Mouse (Mus musculus) left cerebral cortex, postnatal 10 days (tissue): ENCODE results near the gene Pnliprp1. TPM values are rescaled to one million over a fixed set of nuclear protein-coding genes. Genes with fewer than 3 reads are reported as not detected.

Experiments used
- DNase-seq, 2 experiments: peaks; one replicate each; pipeline ENCODE4 v3.0.0; 2021 to 2022; ENCODE audit warnings: low spot score in 2 of 2, mixed read lengths in 1 of 2; ENCODE audit errors: extremely low spot score in 1 of 2
- intact Hi-C: fragments of 180-260 bp; cut with DNase I; formaldehyde crosslinking; loops from one replicate; pipeline ENCODE4 v1.15.1; 2025
- total RNA-seq, 2 experiments: library from RNA; stranded (reverse); gene quantifications; 2 replicates each; pipeline ENCODE4 v1.2.3; 2021

Pnliprp1 gene
- not detected for total RNA-seq

DNA sequence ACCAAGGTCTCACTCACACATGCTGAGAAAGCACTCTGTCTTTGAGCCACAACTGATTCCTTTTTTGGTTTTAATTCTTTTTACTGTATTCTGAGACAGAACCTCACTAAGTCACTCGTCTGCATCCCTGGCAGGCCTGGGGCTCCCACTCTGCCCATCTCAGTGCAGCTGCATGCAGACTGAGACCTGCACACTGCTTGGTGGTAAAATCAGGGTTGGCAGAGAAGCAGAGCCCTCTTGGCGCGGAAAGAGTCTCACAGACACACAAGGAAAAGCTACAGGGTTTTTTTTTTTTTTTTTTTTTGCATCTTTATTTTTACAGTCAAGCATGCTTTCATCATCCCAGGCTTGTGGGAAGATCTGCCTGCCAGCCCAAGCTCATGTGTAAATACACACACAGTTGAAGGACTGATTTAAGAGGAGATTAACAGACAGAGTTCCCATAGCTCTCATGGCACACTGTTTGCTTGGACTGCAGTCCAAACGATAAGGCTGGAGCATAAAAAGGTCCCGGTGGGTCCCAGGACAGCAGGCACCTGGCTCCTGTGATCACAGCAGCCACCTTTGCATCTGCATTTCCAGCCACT, at the start of gene Pnliprp1:
Gene Pnliprp1, plus strand, starts transcription at position 443 of the 587 bp plus-strand sequence.
- DNase-seq = peak in 1 of 2 experiments; percentile 31
- intact Hi-C loops = no loop called here

DNA sequence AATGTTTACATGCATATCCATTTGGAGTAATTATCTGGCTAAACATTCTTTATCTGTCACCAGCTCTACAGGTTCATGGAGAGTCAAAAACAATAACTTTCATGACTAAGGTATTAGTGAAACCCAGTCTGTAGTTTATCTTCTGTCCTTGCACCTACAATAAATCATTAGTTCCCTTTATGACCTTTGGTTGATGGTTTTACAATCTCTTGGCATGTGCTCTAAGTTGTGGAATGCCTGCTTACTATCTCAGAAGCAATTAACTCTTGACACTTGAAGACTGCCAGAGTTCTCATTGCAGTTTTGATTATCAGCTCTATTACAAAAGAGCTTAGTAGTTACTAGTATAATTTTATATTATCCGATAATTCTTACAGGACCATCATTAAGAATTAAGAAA, 39.8 kb upstream of the Pnliprp1 start:
- no peak for DNase-seq
- intact Hi-C loops = no loop called here

DNA sequence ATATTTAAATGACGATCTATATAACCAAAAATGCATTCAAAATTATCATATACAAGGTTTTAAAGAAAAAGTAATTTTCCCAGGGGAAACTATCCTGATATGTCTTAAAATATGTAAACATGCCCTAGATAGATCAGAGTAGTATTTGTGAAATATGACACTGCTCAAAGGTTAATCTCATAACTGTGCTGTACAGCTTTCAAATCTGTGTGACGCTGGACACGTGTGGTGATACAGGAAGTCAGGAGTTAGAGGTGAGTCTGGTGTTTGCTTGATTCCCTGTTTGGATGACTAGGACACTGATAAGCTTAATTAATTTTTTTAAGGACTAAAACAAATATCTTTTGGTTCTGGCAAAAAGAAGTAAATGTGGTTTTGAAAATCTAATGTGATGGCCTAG, 33.4 kb upstream of the Pnliprp1 start:
- intact Hi-C loops = no loop called here
- no peak for DNase-seq

DNA sequence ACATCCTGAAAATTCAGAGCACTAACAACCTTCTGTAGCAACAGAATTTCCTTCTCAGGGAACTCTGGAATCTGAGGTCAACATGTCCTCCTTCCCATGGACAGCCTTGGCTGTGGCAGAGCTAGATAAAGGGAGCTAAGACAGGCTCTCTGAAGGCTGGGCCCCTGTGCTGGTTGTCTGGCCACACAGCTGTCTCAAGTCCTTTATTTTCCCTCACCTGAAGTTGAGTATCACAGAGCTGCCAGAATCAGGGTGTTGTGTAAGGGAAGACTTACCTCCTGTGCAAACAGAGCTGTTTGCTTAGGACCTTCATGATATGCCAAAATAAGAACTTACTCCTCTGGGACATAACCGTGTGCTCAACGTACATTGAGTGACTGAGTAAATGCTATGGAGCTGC, 32.5 kb upstream of the Pnliprp1 start:
- no peak for DNase-seq
- intact Hi-C loops = no loop called here

DNA sequence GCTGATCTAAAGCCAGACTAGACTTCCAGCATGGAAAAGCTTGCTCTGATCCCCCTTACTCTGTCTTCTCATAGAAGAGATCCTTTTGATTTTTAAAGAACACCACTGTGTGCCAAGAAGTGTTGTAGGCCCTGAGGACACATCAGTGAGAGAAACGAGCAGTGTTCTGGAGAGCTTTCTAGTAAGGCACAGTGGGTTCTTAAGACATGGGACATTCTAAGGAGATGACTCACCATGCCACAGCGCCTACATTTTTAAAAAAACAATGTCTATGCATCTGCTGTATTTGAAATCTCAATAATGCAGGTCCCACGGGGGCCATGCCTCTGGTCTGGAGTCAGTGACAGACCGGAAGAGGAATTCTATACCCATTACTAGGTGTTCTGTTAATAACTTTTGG, 24.1 kb upstream of the Pnliprp1 start:
- DNase-seq = no peak

DNA sequence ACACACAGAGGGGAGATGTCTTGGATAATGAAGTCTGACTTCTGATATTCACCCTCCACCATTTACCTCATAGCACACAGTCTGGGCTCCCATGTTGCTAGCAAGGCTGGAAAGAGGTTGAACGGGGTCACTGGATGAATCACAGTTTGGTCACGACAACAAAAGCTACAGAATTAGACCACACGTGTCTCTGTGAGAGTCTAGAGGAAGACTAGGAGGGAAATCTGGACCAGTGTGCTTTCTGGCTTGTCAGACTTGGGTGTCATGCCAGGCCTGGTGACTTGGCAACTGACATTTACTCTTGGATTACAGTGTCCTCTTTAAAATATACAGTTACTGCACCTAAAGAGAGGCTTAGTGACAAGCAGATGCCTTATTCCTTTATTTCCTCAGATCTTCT, 20.1 kb upstream of the Pnliprp1 start:
- DNase-seq = no peak

More for the DNA sequence above, 24.1 kb upstream of the Pnliprp1 start:
- intact Hi-C loops = no loop called here

DNA sequence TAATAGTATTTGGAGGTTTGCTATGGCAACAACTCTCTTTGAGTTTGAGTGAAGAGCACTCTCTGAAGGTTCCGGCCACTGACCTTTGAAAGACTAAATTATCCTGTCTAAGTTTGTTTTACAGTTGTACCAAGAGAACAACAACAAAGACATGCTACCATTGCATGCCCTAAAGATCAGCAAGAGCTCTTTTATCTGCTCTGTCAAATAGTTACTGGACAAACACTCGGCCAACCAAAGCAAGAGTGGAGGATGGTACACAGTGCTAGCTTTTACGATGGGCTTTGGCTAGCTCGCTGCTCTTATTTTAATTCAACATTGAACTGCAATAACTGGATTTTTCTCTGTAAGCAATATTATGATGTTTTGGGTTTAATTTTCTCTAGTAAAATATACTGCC, 10.8 kb upstream of the Pnliprp1 start:
- no peak for DNase-seq

More for the DNA sequence above, 20.1 kb upstream of the Pnliprp1 start:
- intact Hi-C loops = no loop called here

DNA sequence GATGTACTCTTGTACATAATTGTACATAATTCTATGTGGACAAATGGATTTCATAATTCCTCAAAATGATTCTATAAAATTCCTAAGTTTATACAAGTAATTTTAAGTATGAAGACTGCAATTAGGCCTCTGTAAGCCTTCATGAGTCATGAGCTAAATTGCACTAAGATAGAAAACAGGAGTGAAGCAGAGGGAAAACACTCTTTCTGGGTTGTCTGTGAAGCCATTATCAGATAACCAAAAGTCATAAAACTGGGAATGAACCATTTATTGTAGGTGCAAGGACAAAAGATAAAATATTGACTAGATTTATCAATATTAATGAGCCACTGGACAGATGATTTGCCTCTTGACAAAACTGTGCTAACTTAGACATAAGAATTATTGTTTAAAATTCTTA, 8.2 kb upstream of the Pnliprp1 start:
- intact Hi-C loops = no loop called here
- no peak for DNase-seq

More for the DNA sequence above, 10.8 kb upstream of the Pnliprp1 start:
- intact Hi-C loops = no loop called here

DNA sequence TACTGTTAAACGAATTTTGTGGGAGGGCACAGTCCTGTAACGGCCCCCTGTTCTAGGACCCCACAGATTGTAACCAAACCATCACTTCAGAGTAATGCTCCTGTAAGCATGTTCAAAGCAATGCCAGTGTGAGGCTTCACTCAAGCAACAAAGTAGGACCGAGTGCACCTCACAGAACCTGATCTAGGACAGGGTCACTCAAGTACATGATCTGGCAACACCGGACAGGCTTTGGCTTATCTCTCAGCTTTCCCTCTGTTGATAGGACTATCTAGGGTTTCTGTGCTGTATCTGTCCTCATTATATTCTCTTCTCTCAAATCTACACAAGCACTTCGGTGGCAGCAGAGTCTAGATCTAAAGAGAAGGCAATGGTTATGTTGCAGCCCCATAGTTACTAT, 2.1 kb upstream of the Pnliprp1 start:
- no peak for DNase-seq
- intact Hi-C loops = no loop called here

DNA sequence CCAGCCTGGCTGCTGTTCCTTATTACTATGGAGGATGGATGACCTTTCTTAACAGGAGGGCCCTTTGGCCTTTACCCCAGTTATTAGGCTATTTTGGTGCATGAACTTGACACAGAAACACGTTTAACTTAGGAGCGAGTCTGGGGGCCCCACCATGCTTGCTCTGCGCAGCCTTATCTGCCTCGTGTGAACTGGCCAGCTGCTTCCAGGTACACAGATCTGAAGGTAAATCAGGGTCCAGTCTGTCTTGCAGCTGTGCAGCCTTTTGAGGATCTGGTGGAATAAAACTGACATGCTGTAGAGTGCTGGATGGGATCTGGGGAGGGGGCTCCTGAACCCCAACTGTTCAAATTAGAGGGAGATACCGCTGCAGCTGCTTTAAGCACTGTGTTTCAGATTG, 931 bp upstream of the Pnliprp1 start:
- no peak for DNase-seq
- intact Hi-C loops = no loop called here

DNA sequence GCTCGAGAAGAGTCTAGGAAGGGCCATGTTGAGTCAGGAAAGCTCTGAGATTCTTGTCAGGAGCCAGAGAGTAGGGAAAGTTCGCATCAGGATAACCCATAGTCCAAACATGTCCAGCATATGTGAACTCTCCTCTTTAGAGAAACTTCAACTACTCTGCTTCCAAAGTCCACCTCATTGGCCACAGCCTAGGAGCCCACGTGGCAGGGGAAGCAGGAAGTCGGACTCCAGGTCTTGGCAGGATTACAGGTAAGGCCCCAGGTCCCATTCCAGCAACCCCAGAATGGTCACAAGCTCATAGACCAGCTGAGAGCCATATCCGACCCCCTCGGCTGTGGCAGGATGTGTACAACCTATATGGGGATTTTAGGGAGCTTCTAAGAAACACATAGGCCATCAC, 4.5 kb downstream of the Pnliprp1 start:
- intact Hi-C loops = no loop called here
- DNase-seq = no peak

DNA sequence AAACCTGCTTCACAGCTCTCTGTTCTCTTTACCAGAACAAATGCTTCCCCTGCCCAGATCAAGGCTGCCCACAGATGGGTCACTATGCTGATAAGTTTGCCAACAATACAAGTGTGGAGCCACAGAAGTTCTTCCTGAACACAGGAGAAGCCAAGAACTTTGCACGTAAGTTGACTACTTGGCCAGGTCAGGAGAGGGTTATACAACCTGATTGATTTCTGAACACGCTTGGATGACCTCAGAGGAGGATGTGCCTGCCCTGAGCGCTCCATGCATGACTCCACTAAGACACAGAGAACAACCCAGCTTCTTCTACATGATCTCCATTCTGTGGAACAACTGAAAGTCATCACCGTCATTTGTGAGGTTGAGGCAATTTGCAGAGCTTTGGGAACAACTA, 9.4 kb downstream of the Pnliprp1 start:
- intact Hi-C loops = no loop called here
- no peak for DNase-seq

DNA sequence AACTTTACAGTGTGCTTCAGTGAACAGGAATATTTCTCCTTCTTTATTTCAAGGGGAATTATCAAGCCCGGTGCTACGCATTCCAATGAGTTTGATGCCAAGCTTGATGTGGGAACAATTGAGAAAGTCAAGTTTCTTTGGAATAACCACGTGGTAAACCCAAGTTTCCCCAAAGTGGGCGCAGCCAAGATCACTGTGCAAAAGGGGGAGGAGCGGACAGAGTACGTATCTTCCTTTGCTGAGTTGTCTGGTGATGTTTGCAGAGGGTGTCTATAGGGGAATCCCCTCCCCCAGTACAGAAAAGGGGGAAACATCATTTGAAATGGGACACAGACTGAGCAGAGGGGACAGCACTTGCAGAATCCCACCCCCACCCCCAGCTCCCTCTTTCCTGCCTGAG, 12.3 kb downstream of the Pnliprp1 start:
- intact Hi-C loops = no loop called here
- no peak for DNase-seq

DNA sequence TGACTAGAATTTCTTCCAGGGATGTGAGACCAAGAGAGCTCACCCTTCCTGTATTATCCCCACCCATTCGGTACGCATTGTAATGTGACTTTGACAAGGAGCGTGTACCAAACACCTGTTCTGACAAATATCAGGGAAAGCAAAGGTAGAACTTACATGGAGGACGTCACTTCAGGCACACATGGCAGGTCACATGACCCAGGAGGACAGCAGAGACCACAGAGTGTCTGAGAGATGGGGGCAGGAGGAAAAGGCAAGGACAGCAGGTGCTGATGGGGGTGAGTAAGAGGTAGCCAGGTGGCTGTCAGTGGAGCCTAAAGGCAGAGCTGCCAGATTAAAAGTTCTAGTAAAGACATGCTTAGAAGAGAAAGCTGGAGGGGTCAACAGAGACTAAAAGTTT, 14.0 kb downstream of the Pnliprp1 start:
- intact Hi-C loops = no loop called here
- DNase-seq = no peak

DNA sequence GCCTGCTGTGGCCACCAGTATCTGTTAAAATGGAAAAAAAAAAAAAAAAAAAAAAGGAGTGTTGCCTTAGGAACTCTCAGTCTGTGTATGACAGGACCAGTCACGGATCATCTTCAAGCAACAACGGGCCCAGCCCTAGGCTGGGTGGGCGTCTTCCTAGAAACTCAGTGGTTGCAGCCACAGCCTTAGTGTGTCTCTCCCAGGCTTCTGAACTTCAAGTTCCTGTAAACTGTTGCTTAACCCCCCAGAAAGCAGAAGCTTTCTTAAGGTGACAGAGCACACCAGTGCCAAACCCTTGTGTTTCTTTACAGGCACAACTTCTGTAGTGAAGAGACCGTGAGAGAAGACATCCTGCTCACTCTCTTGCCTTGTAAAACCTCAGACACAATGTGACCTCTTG, 15.0 kb downstream of the Pnliprp1 start:
- intact Hi-C loops = no loop called here
- DNase-seq = no peak

DNA sequence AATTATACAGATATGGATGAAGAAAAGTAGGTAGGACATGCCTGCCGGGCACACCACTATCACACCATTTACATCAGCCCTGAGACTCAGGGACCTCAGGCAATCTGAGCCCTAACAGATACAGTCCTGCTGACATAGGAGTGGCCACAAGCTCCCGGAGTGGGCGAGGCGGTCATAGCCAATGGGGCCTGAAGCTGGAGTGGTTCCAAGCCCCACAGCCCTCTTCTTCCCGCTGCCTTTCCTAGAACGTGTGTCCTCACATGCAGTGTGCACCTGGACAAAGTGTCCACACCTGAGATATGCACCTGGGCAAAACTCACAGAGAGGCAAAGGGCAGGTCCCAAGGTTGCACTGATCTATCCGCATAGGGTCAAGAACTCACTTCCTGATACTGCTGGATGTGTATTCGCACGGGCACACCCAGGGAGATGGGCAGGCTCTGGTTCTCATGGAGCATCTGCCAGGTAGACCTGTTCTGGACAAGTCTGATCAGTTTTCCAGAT, 18.9 kb downstream of the Pnliprp1 start:
- intact Hi-C loops = no loop called here
- no peak for DNase-seq

DNA sequence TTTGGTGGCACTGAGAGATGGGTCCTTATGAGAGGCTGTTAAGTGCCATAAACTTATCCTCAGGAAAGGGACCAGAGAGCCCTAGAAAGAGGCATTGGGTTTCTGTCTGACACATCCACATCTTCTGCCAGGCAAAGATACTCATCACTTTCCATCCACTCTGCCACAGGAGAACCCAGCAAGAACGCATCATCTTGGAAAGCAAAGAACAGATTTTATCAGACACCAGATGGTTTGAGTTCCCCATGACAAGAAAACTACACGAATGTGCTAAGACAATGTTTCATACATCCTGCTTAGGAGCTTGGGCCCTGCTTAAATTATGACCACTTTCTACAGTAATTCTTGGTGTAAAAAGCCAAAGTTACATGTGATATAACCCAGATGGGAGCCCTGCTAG, 22.1 kb downstream of the Pnliprp1 start:
- DNase-seq = no peak
- intact Hi-C loops = no loop called here

DNA sequence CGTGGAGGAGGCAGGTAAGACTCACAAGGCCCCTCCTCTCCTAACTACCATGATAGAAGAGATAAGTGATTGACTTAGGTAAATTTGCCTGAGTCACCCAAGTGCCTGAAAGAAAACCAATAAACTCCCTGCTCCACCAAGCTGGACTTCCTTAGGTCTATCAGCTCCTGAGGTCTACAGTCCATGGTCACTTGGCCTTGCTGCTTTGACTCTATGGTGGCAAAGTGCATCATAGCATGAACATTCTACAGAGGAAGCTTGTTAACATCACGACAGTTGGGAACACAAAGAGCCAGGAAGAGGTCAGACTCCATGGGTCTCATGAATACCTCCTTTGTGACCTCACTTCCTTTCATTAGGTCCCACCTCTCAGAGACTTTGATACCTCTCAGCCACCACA, 22.8 kb downstream of the Pnliprp1 start:
- intact Hi-C loops = no loop called here
- no peak for DNase-seq

DNA sequence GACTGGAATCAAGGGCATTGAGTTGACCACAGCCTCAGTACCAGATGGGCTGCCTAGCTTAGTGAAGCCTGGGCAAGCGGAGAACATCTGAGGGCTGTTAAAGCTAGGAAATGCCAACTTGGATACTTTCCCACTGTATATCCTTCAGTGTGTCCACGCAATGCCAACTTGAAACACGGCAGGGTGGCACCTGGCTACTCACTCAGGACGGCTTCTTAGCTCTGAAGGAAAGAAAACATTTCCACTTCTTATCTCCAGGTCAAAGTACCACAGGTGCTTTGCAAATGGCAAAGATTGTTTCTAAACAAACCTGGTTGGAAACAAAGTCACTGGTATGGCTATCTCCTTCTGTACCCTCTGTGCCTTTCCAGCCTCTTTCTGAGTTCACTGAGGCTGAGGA, 30.2 kb downstream of the Pnliprp1 start:
- no peak for DNase-seq
- intact Hi-C loops = no loop called here

DNA sequence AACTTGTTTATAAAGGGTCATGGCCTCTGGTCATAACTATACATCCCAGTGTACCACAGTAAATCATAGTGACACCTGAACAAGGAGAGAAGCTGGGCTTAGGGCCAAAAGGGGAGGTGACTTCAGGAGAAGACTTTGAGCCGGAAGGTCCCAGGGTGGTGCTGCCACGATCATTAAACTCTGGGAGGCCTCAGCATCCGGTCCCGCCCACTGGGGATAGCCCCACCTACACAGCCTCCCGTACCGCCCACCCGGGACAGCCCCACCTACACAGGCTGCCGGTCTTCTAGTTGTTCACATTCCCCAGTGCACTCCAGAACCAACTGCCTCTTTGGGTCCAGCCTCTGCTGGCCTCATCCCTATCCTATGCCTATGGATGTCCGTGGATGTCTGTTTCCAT, 30.7 kb downstream of the Pnliprp1 start, which contains the start of gene Pnliprp2:
Gene Pnliprp2, plus strand, starts transcription at position 297 of the 400 bp plus-strand sequence.
- intact Hi-C loops = no loop called here
- DNase-seq = peak in 1 of 2 experiments; percentile 42

DNA sequence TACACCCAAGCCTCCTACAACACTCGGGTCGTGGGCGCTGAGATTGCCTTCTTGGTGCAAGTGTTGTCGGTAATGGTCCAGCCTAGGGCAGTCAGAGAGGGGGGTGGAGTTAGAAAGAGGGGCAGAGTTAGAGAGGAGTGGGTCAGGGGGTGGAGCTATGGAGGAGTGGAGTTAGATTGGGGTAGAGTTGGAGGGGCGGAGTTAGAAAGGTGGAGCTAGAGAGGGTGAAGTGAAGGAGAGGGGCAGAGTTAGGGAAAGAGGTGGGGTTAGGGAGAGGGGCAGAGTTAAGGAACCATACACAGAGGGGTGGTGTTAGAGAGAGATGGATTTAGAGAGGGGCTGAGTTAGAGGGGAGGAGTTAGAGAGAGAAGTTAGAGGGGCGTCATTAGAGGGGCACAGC, 33.6 kb downstream of the Pnliprp1 start:
- DNase-seq = no peak
- intact Hi-C loops = loop anchor here (2.0 kb wide), 1 partner anchor 142 kb away; no protein-coding TSS in a partner anchor
